Comparison of ENCODE assay signal across 12 mouse cellular contexts in genomic region chr11:97314110-97314509, GRCm38 (mm10). TPM values are rescaled to one million over a fixed set of nuclear protein-coding genes. Genes with fewer than 3 reads are reported as not detected.
DNase-seq lines count a peak whose midpoint lies in the region; TF ChIP-seq lines count a peak whose summit lies in the region.
"Had no signal": no experiment of that assay in that cellular context is flagged by ENCODE, and none has a peak within 500 bp of the region (broad histone marks: within the 10 kb centered on the region; RNA-seq: fewer than 3 reads in every experiment).

No protein-coding gene starts in this region.

- H3K27me3 ChIP-seq in MEL (ENCODE audit: control insufficient read depth in 1 of 2, insufficient read depth in 2 of 2, low read length in 2 of 2) = no peaks in the 10 kb centered on the region
- H3K27me3 ChIP-seq: neural tube, embryonic 12.5 days had no signal

- no peak overlapping the region for H3K27ac ChIP-seq in gastrocnemius, adult 2 months
- H3K27ac ChIP-seq in MEL (ENCODE audit: control insufficient read depth, low read depth, low read length) = no peak overlapping the region
- H3K27ac ChIP-seq: hindbrain, embryonic 14.5 days; neural tube, embryonic 12.5 days had no signal

- intact Hi-C loops in gastrocnemius, adult 2 months (cut with DNase I) = loop anchor here (5.0 to 10.0 kb wide), 2 partner anchors 99 to 127 kb away; partner anchors contain the start of gene Kpnb1
- intact Hi-C loops in gastrocnemius, postnatal 14 days (cut with DNase I; ENCODE audit: low total_unique reads) = no loop called here

- H3K4me3 ChIP-seq in gastrocnemius, adult 2 months = no peak overlapping the region
- H3K4me3 ChIP-seq in MEL (ENCODE audit: control insufficient read depth in 1 of 2, insufficient read depth in 1 of 2, low read depth in 2 of 2, low read length in 2 of 2) = no peak overlapping the region
- H3K4me3 ChIP-seq: neural tube, embryonic 12.5 days had no signal

- peaks cover 5% of the 10 kb centered on the region for H3K79me2 ChIP-seq in MEL (ENCODE audit: control insufficient read depth, insufficient read depth, low read length, poor library complexity)

- TF ChIP-seq POLR2A in MEL (IDR thresholded peaks at IDR 0.05; ENCODE audit: control insufficient read depth in 1 of 2, insufficient read depth in 1 of 2, low read depth in 1 of 2, low read length in 2 of 2, poor library complexity in 1 of 2) = no peak

- peaks cover 0 to 21% of the 10 kb centered on the region in 2 experiments; a peak in 3 of 4 replicates for H3K4me1 ChIP-seq in MEL (ENCODE audit: control insufficient read depth in 1 of 2, insufficient read depth in 2 of 2, low read length in 2 of 2)

- H3K36me3 ChIP-seq in MEL (ENCODE audit: control insufficient read depth in 1 of 2, insufficient read depth in 2 of 2, low read length in 2 of 2) = peaks cover 1 to 21% of the 10 kb centered on the region in 2 experiments; a peak in 3 of 4 replicates

- H3K9ac ChIP-seq in MEL (ENCODE audit: control insufficient read depth, low read depth, low read length, poor library complexity, severe bottlenecking) = no peak overlapping the region
- H3K9ac ChIP-seq: hindbrain, embryonic 14.5 days; neural tube, embryonic 12.5 days had no signal

- H3K9me3 ChIP-seq in MEL (replicated peaks; ENCODE audit: insufficient read depth, low read length) = no peaks in the 10 kb centered on the region
- H3K9me3 ChIP-seq: neural tube, embryonic 12.5 days had no signal

- DNase-seq in gastrocnemius, adult 2 months = no peak
- no peak for DNase-seq in gastrocnemius, postnatal 14 days
- DNase-seq in lung, postnatal 10 days = peak; percentile 33
- DNase-seq in lung, adult 18-20 months = no peak
- peak; percentile 83 for DNase-seq in MEL (ENCODE audit: low read depth, low spot score)
- peak; percentile 51 for DNase-seq in retina, embryonic 14.5 days (ENCODE audit: low spot score)
- DNase-seq in urinary bladder, postnatal 25 days (ENCODE audit: low spot score) = no peak
- no peak for DNase-seq in spleen, postnatal 4 days (ENCODE audit: low spot score in 2 of 2)
- DNase-seq: heart, adult 18-20 months; right cerebral cortex, postnatal 14 days had no signal

- TF ChIP-seq EP300 in MEL (IDR thresholded peaks at IDR 0.05; ENCODE audit: low read depth in 1 of 2, low read length in 2 of 2) = no peak

- peak; percentile 43 for TF ChIP-seq CTCF in gastrocnemius, adult 2 months (IDR thresholded peaks at IDR 0.05)
- peak; percentile 37 to 69 (median 64) for TF ChIP-seq CTCF in MEL (IDR thresholded peaks at IDR 0.05 in 2 of 3, conservative IDR thresholded peaks at IDR 0.05 in 1 of 3; ENCODE audit: control insufficient read depth in 1 of 3, insufficient read depth in 1 of 3, low read depth in 2 of 3, low read length in 3 of 3, poor library complexity in 1 of 3, severe bottlenecking in 1 of 3)

- peak; percentile 39 for TF ChIP-seq RAD21 in MEL (IDR thresholded peaks at IDR 0.05; ENCODE audit: low read depth, low read length)

TF ChIP-seq in MEL, 35 proteins besides CTCF, POLR2A, EP300 and RAD21:
- TF ChIP-seq SMC3 (IDR thresholded peaks at IDR 0.05; ENCODE audit: low read depth, low read length) = peak; percentile 44
- TF ChIP-seq USF2 (IDR thresholded peaks at IDR 0.05; ENCODE audit: borderline replicate concordance in 1 of 2, insufficient read depth in 1 of 2, low read depth in 1 of 2, low read length in 2 of 2) = no peak
- no peak for TF ChIP-seq GABPA (IDR thresholded peaks at IDR 0.05; ENCODE audit: low read depth, low read length)
- TF ChIP-seq RCOR1 (IDR thresholded peaks at IDR 0.05; ENCODE audit: low read depth, low read length) = no peak
- TF ChIP-seq ZC3H11A (IDR thresholded peaks at IDR 0.05; ENCODE audit: low read depth, low read length) = 0 out of 2 replicates have a peak, but pooled peaks have one; percentile 13
- no peak for TF ChIP-seq MAZ (IDR thresholded peaks at IDR 0.05; ENCODE audit: low read depth, low read length)
- TF ChIP-seq MYC (IDR thresholded peaks at IDR 0.05; ENCODE audit: low read depth, low read length) = peak; percentile 56; the same call in 1 of the 2 replicates
- no peak for TF ChIP-seq HCFC1 (IDR thresholded peaks at IDR 0.05; ENCODE audit: low read depth, low read length)
- TF ChIP-seq KAT2A (conservative IDR thresholded peaks at IDR 0.05; ENCODE audit: low read depth, low read length) = no peak
- no peak for TF ChIP-seq POLR2AphosphoS5 (IDR thresholded peaks at IDR 0.05; ENCODE audit: borderline replicate concordance, low read depth, low read length)
- peak; percentile 57; the same call in 1 of the 2 replicates for TF ChIP-seq ZNF384 (IDR thresholded peaks at IDR 0.05; ENCODE audit: low read depth, low read length)
- no peak for TF ChIP-seq MAFK (IDR thresholded peaks at IDR 0.05; ENCODE audit: borderline replicate concordance, low read depth, low read length)
- TF ChIP-seq TBP (IDR thresholded peaks at IDR 0.05; ENCODE audit: low read depth, low read length) = 0 out of 2 replicates have a peak, but pooled peaks have one; percentile 37
- TF ChIP-seq ETS1 (IDR thresholded peaks at IDR 0.05; ENCODE audit: low read depth, low read length) = no peak
- no peak for TF ChIP-seq JUND (IDR thresholded peaks at IDR 0.05; ENCODE audit: low read depth, low read length)
- no peak for TF ChIP-seq ZMIZ1 (IDR thresholded peaks at IDR 0.05; ENCODE audit: low read depth, low read length)
- TF ChIP-seq GATA1 (IDR thresholded peaks at IDR 0.05; ENCODE audit: low read depth, low read length) = no peak
- TF ChIP-seq CHD1 (IDR thresholded peaks at IDR 0.05; ENCODE audit: low read depth, low read length) = no peak
- TF ChIP-seq UBTF (IDR thresholded peaks at IDR 0.05; ENCODE audit: borderline replicate concordance, insufficient read depth, low read depth, low read length) = no peak
- no peak for TF ChIP-seq TCF12 (IDR thresholded peaks at IDR 0.05; ENCODE audit: low read depth, low read length)

RNA-seq across cellular contexts. Expression of gene Mrpl45, which starts 1.4 kb away (rescaled TPM):
- 10 to 100 TPM; 34.1 to 50.7 TPM for total RNA-seq in gastrocnemius, adult 2 months (2021)
- total RNA-seq in gastrocnemius, postnatal 14 days (2021) = 10 to 100 TPM; 32.0 to 36.0 TPM
- total RNA-seq in MEL (2012; rRNA removed) = 72.7 and 74.5 TPM in 2 replicates
- 10 to 100 TPM in 1 of 2 experiments, not detected in 1; 65.0 TPM for polyA plus RNA-seq in MEL (2012; ENCODE audit: insufficient read depth in 1 of 2, insufficient read length in 2 of 2, low read depth in 1 of 2, low replicate concordance in 2 of 2, missing spikeins in 1 of 2)

RNA-seq across cellular contexts. Expression of gene Npepps, which starts 33.7 kb away (rescaled TPM):
- total RNA-seq in gastrocnemius, adult 2 months (2021) = 10 to 100 TPM; 57.6 to 77.2 TPM
- total RNA-seq in gastrocnemius, postnatal 14 days (2021) = 10 to 100 TPM; 46.3 to 54.3 TPM
- total RNA-seq in MEL (2012; rRNA removed) = 20.5 and 28.1 TPM in 2 replicates
- 10 to 100 TPM in 1 of 2 experiments, not detected in 1; 41.6 TPM for polyA plus RNA-seq in MEL (2012; ENCODE audit: insufficient read depth in 1 of 2, insufficient read length in 2 of 2, low read depth in 1 of 2, low replicate concordance in 2 of 2, missing spikeins in 1 of 2)

RNA-seq across cellular contexts. Expression of gene Gpr179, which starts 37.8 kb away (rescaled TPM):
- under 1 TPM in 1 of 2 experiments, not detected in 1; 0.03 TPM for total RNA-seq in gastrocnemius, adult 2 months (2021)
- total RNA-seq in gastrocnemius, postnatal 14 days (2021) = under 1 TPM in 1 of 2 experiments, not detected in 1; 0.27 TPM
- total RNA-seq in MEL (2012; rRNA removed) = under 0.01 and 0.04 TPM in 2 replicates
- polyA plus RNA-seq in MEL (2012; ENCODE audit: insufficient read depth in 1 of 2, insufficient read length in 2 of 2, low read depth in 1 of 2, low replicate concordance in 2 of 2, missing spikeins in 1 of 2) = under 1 TPM in 1 of 2 experiments, not detected in 1; 0.01 TPM
- total RNA-seq: heart, adult 18-20 months had no signal

RNA-seq across cellular contexts. Expression of gene Socs7, which starts 48.2 kb away (rescaled TPM):
- total RNA-seq in gastrocnemius, adult 2 months (2021) = 10 to 100 TPM; 43.2 to 48.6 TPM
- total RNA-seq in gastrocnemius, postnatal 14 days (2021) = 10 to 100 TPM; 32.4 to 36.2 TPM
- 18.7 and 21.0 TPM in 2 replicates for total RNA-seq in MEL (2012; rRNA removed)
- polyA plus RNA-seq in MEL (2012; ENCODE audit: insufficient read depth in 1 of 2, insufficient read length in 2 of 2, low read depth in 1 of 2, low replicate concordance in 2 of 2, missing spikeins in 1 of 2) = 10 to 100 TPM in 1 of 2 experiments, not detected in 1; 19.3 TPM

Comparison
In these comparisons a context has a peak if more than half of its experiments do, and no peak if none do; other contexts are left out.
1. DNase-seq: peak in lung, postnatal 10 days (single experiment), MEL (single experiment) and retina, embryonic 14.5 days (single experiment); none in gastrocnemius, adult 2 months (single experiment), gastrocnemius, postnatal 14 days (single experiment), lung, adult 18-20 months (0 of 2), urinary bladder, postnatal 25 days (single experiment) and spleen, postnatal 4 days (0 of 2).